Mouse (Mus musculus): ENCODE results near the gene 4931428F04Rik. TPM values are rescaled to one million over a fixed set of nuclear protein-coding genes. Genes with fewer than 3 reads are reported as not detected.

Gene 4931428F04Rik
- polyA plus RNA-seq, 1 experiment from 2014 or later, result 9.1 TPM

DNA sequence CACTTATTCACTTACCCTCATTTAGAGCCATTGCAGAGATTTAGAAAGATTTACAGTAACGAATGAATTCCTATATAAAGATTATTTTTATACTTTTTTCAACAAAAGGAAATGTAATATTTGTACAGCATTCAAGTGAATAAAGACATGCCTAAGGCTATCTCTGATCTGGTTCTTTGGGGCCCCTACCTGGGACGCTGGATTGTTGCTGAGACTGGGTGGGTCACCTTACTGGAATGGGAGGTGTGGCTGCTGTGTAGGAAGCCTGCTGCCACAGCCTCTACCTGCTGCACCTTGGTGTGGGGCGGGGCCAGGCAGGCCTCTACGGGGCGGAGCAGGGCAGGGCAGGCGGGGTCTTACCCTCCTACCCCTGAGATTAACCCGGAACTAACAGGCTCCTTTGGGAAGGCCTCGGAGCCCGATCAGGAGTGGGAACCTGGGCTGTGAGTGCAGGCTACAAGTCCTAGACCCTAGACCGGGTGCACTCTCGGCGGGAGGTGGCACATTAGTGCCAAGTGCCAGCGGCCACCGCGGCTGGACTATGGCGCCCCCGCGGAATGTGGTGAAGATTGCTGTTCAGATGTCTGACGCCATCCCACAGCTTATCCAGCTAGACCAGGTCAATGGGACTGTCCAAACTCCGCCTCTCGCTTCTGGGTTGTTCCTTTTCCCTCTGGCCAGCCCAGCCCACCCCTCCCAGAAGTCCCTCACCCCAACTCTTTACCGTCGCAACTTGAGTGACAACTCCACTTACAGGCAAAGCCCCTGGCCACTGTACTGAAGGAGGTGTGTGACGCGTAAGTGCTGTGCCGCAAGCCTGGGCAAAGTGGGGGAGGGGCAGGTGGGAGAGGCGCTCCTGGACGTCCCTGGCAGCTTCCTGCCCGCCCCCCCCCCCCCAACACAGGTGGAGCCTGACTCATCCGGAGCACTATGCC is 15.8 kb upstream of the 4931428F04Rik start, which contains the start of gene Elmo3:
Gene Elmo3, plus strand, starts transcription at position 391 of the 935 bp plus-strand sequence.
- Histone ChIP-seq H3K4me3 (replicated peaks) (peak within 1 kb of the TSS; percentile 43), H3K27me3 (replicated peaks) (no peaks in the 10 kb centered on the region), H3K4me1 (peaks cover 17% of the 10 kb centered on the region), H3K9me3 (no peaks in the 10 kb centered on the region), H3K9ac (peak within 1 kb of the TSS; percentile 10; the same call in 1 of the 2 replicates), H3K4me2 (peak within 1 kb of the TSS; percentile 74), H3K36me3 (peaks cover 31% of the 10 kb centered on the region), H3K27ac (peak within 1 kb of the TSS; percentile 89)
- WGBS, result 5% methylated on average over 29 of the region's 30 CpGs
- ATAC-seq (ENCODE audit: insufficient read depth, low FRiP score, low read depth), result peak; percentile 93

DNA sequence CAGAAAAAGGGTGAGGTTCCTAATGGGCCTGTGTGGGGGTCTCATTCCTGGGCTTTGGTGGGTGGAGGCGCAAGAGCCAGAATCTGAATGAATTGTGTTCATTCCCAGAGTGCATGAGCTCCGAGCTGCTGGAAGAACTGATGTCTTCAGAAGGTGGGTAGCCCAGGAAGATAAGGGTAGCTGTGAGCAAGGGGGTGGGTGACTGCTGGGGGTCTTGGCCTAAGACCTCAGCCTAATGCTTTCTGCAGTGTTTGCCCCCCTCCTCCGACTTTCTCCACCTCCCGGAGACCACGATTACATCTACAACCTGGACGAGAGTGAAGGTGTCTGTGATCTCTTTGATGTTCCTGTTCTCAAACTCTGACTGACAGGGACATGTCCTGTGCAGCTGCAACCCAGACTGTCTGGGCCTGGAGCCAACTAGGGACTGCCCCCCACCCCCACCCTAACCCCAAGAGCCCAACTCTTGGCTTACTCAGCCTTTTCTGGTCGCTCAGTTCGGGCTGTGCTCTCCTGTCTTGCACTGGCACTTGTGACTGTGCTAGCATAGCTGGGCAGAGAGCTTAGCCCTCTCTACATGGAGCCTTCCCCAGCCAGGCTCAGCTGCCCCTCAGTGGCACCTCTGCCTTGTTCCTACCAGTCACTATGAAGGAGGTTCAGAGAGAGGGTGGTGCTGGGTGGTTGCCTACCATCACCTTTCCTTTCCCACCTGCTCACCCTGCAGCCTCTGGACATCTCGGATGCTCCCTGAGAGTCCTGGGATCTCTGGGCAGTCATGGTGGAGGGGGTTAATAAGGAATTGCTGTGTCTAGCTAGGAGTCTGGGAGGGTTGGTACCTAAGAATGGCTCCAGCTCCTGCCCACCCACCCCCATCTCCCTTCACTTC is 14.9 kb upstream of the 4931428F04Rik start:
- Histone ChIP-seq H3K9me3 (no peaks in the 10 kb centered on the region), H3K9ac (no peak overlapping the region), H3K4me3 (replicated peaks) (no peak overlapping the region), H3K4me1 (peaks cover 21% of the 10 kb centered on the region), H3K27me3 (replicated peaks) (no peaks in the 10 kb centered on the region), H3K27ac (peak overlapping the region; percentile 89; the same call in 1 of the 2 replicates), H3K4me2 (no peak overlapping the region), H3K36me3 (peaks cover 39% of the 10 kb centered on the region)
- ATAC-seq (ENCODE audit: insufficient read depth, low FRiP score, low read depth), result no peak
- WGBS, result 58% methylated on average over 9 of the region's 9 CpGs

DNA sequence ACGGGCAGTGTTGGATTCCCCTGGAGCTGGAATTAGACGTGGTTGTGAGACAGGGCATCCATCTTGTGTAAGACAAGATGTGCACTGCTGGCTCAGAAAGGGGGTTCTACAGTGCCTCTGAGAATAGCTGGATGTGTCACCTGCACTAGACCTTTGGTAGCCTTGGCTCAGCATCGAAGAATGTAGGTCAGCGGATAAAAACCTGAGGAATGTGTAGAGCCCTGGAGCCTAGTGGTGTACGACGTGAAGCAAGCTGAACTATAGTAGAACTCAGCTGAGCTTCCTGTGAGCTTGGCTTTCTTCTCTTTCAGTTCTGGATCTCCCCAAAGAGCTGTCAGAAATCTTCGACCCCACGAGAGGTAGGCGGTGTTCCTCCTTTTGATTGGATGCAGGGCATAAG is 14.2 kb upstream of the 4931428F04Rik start:
- no peaks in the 10 kb centered on the region for H3K9me3 ChIP-seq
- ATAC-seq (ENCODE audit: insufficient read depth, low FRiP score, low read depth), result no peak
- 0 out of 2 replicates have a peak overlapping the region, but pooled peaks have one; percentile 89 for H3K27ac ChIP-seq
- no peak overlapping the region for H3K4me2 ChIP-seq
- no peak overlapping the region for H3K4me3 ChIP-seq (replicated peaks)
- no peak overlapping the region for H3K9ac ChIP-seq
- no peaks in the 10 kb centered on the region for H3K27me3 ChIP-seq (replicated peaks)
- H3K36me3 ChIP-seq, result peaks cover 37% of the 10 kb centered on the region
- WGBS, result 75% methylated on average over 9 of the region's 9 CpGs
- H3K4me1 ChIP-seq, result peaks cover 24% of the 10 kb centered on the region

DNA sequence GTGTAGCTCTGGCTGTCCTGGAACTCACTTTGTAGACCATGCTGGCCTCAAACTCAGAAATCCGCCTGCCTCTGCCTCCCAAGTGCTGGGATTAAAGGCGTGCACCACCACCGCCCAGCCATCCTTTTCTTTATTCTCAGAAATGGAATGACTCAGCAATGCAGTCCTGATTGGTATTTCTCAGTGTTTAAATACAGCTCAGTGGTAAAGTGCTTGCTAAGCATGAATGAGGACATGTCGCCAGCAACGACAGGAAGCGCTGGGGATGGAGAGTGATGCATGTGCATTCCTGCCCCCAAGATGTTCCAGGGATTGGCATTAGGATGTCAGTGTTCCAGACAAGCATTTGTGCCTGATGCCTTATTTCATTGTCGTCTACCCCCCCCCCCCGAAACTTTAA is 13.7 kb upstream of the 4931428F04Rik start:
- Histone ChIP-seq H3K27me3 (replicated peaks) (no peaks in the 10 kb centered on the region), H3K4me1 (peaks cover 29% of the 10 kb centered on the region), H3K9ac (no peak overlapping the region), H3K4me2 (no peak overlapping the region), H3K4me3 (replicated peaks) (no peak overlapping the region), H3K27ac (no peak overlapping the region), H3K36me3 (peaks cover 33% of the 10 kb centered on the region), H3K9me3 (no peaks in the 10 kb centered on the region)
- 82% methylated on average over 8 of the region's 8 CpGs for WGBS
- no peak for ATAC-seq (ENCODE audit: insufficient read depth, low FRiP score, low read depth)

DNA sequence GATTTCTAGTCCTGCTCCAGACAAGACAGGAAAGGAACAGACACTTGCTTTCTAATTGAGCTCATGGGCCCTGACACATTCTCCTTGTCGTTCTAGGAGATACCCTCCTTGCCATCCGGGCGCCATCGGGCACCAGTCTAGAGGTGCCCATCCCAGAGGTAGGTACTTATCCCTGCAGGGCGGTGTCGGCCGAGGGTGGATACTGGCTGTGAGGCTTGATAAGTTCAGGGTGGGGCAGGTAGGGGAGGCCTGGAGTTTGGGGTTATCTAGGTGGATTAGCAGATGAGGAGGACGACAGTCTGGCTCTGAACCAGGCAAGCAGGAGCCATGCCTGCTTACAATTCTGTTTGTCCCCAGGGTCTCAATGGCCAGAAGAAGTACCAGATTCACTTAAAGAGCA is 10.3 kb upstream of the 4931428F04Rik start:
- H3K9me3 ChIP-seq, result no peaks in the 10 kb centered on the region
- H3K36me3 ChIP-seq, result peaks cover 30% of the 10 kb centered on the region
- H3K4me2 ChIP-seq, result no peak overlapping the region
- no peak overlapping the region for H3K9ac ChIP-seq
- no peak overlapping the region for H3K4me3 ChIP-seq (replicated peaks)
- 85% methylated on average over 8 of the region's 8 CpGs for WGBS
- H3K4me1 ChIP-seq, result peaks cover 30% of the 10 kb centered on the region
- ATAC-seq (ENCODE audit: insufficient read depth, low FRiP score, low read depth), result peak; percentile 87; the same call in 1 of the 2 replicates
- H3K27me3 ChIP-seq (replicated peaks), result no peaks in the 10 kb centered on the region
- no peak overlapping the region for H3K27ac ChIP-seq

DNA sequence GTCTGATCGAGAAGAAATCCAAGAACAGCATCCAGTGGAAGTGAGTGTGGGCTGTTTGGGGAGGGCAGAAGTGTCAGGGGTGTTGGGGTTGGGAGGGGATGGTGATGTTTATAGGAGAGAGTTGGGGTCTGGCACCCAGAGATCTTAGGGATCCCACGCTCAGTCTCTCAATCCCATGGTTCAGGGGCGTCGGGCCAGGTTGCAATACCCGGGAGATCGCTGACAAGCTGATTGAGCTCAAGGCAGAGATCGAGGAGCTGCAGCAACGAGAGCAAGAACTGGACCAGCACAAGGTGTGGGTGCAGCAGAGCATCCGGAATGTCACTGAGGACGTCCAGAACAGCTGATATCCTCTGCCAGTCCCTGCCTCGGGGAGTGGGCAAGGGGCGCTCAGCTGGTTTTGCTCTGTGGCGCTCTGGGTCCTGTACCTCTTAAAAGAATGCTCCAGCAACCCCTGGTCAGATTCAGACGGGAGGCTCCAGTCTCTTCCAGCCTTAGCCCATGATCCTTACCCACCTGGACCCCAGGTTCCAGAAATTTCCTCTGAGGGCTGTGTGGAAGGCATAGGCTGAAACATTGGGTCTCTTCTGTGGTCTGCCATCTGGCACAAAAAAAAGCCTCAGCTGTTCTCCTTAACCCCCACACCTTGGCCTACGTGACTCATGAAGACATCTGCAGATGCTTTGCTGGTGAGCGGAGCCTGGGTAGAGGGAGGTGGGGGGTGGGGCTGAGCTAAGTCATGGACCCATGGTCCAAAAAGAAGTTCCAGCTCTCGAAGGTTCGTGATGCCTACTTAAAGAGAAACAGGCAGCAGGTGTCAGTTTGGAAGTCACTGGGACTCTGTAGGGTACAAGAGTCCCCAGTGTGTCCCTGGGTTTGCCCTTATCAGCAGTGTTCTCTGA is 8.9 kb upstream of the 4931428F04Rik start:
- Histone ChIP-seq H3K27ac (no peak overlapping the region), H3K4me2 (peak overlapping the region; percentile 72), H3K4me3 (replicated peaks) (peak overlapping the region; percentile 80), H3K9ac (peak overlapping the region; percentile 83), H3K4me1 (peaks cover 20% of the 10 kb centered on the region), H3K36me3 (peaks cover 26% of the 10 kb centered on the region), H3K27me3 (replicated peaks) (no peaks in the 10 kb centered on the region), H3K9me3 (no peaks in the 10 kb centered on the region)
- ATAC-seq (ENCODE audit: insufficient read depth, low FRiP score, low read depth), result no peak
- WGBS, result 52% methylated on average over 18 of the region's 18 CpGs

DNA sequence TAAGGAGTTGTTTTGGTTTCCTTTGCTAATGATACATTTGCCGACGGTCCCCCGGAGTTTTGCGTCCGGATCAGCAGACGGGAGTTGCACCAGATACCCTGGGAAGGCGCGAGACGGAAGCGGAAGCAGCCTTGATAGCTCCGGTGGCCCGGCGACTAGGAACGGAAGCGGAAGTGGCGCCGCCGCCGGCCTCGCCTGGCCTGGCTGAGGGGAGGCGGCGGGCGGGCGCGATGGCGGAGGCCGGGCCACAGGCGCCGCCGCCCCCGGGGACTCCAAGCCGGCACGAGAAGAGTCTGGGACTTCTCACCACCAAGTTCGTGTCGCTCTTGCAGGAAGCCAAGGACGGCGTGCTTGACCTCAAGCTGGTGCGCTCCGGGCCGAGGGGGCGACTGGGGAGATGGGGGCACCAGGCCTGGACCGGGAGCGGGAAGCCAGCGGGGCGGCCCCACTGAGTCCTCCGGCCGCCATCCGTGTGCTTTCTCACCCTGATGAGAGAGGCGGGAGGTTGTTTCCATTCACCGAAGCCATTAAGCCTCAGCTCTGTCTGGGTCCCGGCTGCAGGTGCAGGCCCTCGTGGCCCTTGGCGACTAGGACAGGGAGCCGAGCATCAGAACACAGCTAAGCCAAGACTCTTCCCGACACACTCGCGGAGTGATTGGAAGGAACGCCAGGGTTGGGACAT is 8.0 kb upstream of the 4931428F04Rik start, which contains the start of gene E2f4:
Gene E2f4, plus strand, starts transcription at position 153 of the 682 bp plus-strand sequence.
- WGBS, result under 1% methylated on average over 58 of the region's 58 CpGs
- peak within 1 kb of the TSS; percentile 72 for H3K4me2 ChIP-seq
- no peaks in the 10 kb centered on the region for H3K9me3 ChIP-seq
- H3K4me3 ChIP-seq (replicated peaks), result peak within 1 kb of the TSS; percentile 80
- no peaks in the 10 kb centered on the region for H3K27me3 ChIP-seq (replicated peaks)
- ATAC-seq (ENCODE audit: insufficient read depth, low FRiP score, low read depth), result peak; percentile 86; the same call in 1 of the 2 replicates
- H3K9ac ChIP-seq, result peak within 1 kb of the TSS; percentile 83
- H3K27ac ChIP-seq, result peak within 1 kb of the TSS; percentile 49
- H3K36me3 ChIP-seq, result peaks cover 21% of the 10 kb centered on the region
- H3K4me1 ChIP-seq, result peaks cover 20% of the 10 kb centered on the region

DNA sequence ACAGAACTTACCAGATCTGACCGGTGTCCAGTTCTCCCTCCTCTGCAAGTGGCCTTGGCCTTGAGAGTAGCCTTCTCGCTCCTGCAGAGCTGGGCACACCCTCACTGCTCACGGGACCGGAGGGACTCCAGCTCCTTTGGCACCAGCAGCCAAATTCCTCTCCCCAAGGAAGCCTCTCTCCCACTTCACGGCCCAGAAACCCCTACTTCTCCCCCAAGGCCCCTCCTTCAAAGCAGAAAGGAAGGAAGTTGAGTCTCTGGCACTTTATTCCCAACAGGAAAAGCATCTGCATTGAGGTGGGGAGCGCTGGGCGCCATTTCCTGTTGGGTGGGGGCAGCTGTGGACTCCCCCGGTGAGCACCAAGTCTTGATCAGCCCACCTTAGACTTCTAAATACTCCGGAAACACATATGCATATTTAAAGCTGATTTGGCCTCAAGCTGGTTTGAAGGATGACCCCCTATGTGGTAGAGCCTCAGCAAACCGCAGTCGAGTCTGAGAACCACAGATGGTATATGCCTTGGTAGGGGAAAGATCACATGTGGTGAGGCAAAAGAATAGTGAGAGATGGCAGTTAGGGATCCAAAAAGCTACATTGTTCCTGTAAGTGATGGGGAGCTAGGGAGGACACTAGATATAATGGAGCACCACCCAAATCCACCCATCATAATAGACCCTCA is 6.4 kb upstream of the 4931428F04Rik start, which contains the start of gene Exoc3l:
Gene Exoc3l, minus strand, starts transcription at position 207 of the 679 bp plus-strand sequence.
- no peaks in the 10 kb centered on the region for H3K9me3 ChIP-seq
- H3K36me3 ChIP-seq, result peaks cover 13% of the 10 kb centered on the region
- WGBS, result 54% methylated on average over 11 of the region's 11 CpGs
- H3K27me3 ChIP-seq (replicated peaks), result no peaks in the 10 kb centered on the region
- H3K9ac ChIP-seq, result no peak within 1 kb of the TSS
- ATAC-seq (ENCODE audit: insufficient read depth, low FRiP score, low read depth), result no peak
- H3K4me2 ChIP-seq, result peak within 1 kb of the TSS; percentile 72
- peaks cover 20% of the 10 kb centered on the region for H3K4me1 ChIP-seq
- H3K4me3 ChIP-seq (replicated peaks), result peak within 1 kb of the TSS; percentile 80
- peak within 1 kb of the TSS; percentile 11; the same call in 1 of the 2 replicates for H3K27ac ChIP-seq

DNA sequence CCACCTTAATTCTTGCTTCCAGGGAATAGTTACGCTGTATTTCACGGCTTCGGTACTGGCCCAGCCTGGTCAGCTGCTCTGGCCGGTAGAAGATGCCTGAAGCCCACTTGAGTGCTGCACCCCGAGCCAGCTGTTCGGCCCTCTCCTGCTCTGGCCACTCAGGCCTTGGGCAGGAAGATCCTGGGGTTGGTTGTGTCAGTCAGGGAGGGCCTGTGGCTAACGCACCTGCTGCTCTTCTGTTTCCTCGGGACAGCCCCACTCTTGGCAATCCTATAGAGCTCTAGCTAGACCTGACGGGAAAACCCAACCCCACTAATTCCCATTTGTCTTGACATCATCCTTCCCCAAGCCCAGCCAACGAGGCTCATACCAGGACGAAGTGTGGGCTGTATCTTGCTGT is 5.6 kb upstream of the 4931428F04Rik start:
- Histone ChIP-seq H3K4me1 (peaks cover 27% of the 10 kb centered on the region), H3K36me3 (peaks cover 6% of the 10 kb centered on the region), H3K27me3 (replicated peaks) (peaks cover 6% of the 10 kb centered on the region), H3K4me2 (peak overlapping the region; percentile 12; the same call in 1 of the 2 replicates), H3K9me3 (no peaks in the 10 kb centered on the region), H3K4me3 (replicated peaks) (peak overlapping the region; percentile 6; the same call in 1 of the 2 replicates), H3K27ac (peak overlapping the region; percentile 11; the same call in 1 of the 2 replicates), H3K9ac (no peak overlapping the region)
- 68% methylated on average over 11 of the region's 11 CpGs for WGBS
- ATAC-seq (ENCODE audit: insufficient read depth, low FRiP score, low read depth), result no peak

DNA sequence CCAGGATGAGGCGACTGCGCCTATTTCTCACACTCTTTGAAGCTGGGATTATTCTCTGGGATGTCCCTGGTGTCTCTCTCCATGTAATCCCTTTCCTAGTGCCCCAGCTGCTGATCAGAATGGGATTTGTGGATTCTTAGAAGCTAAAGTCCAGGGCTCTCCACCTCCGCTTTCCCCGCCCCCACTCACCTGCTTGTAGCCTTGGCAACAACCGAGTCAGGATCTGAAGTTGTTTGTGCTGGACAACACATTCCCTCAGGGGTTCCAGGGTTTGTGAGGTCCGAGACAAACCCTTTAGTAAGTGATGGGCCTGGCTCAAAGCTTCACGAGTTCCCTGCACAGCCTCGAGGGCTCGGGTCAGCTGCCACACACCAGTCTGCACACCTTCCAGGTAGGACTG is 5.1 kb upstream of the 4931428F04Rik start:
- Histone ChIP-seq H3K4me2 (no peak overlapping the region), H3K4me1 (peaks cover 30% of the 10 kb centered on the region), H3K9ac (no peak overlapping the region), H3K9me3 (no peaks in the 10 kb centered on the region), H3K4me3 (replicated peaks) (peak overlapping the region; percentile 6; the same call in 1 of the 2 replicates), H3K27me3 (replicated peaks) (peaks cover 10% of the 10 kb centered on the region), H3K36me3 (peaks cover 1% of the 10 kb centered on the region), H3K27ac (no peak overlapping the region)
- ATAC-seq (ENCODE audit: insufficient read depth, low FRiP score, low read depth), result no peak
- 65% methylated on average over 9 of the region's 9 CpGs for WGBS

Measured in stomach, embryonic 15.5 days (tissue).